Mouse (Mus musculus) cortical plate, adult 2 months (tissue): ENCODE results near the gene Oas2. TPM values are rescaled to one million over a fixed set of nuclear protein-coding genes. Genes with fewer than 3 reads are reported as not detected.

ENCODE experiments used
- H3K27ac ChIP-seq: fragments of 200-500 bp; 2 replicates; pipeline ENCODE4 v1.5.1; 2012; ENCODE audit warnings: low read length, control low read depth, inconsistent platforms; ENCODE audit not compliant: insufficient read depth
- H3K4me1 ChIP-seq: fragments of 200-500 bp; 2 replicates; pipeline ENCODE4 v1.6.1; 2011; ENCODE audit warnings: low read length; ENCODE audit not compliant: control insufficient read depth, insufficient read depth
- H3K4me3 ChIP-seq: fragments of 200-500 bp; 2 replicates; pipeline ENCODE4 v1.5.1; 2011; ENCODE audit warnings: mild to moderate bottlenecking, low read length, control low read depth; ENCODE audit not compliant: insufficient read depth
- CTCF ChIP-seq: fragments of 200-500 bp; IDR thresholded peaks from 2 replicates; pipeline ENCODE4 v1.5.1; 2011; ENCODE audit warnings: mild to moderate bottlenecking, control low read depth, low read length; ENCODE audit not compliant: insufficient read depth; ENCODE audit errors: extremely low read depth
- POLR2A ChIP-seq: fragments of 200-500 bp; IDR thresholded peaks from 2 replicates; pipeline ENCODE4 v1.6.1; 2011; ENCODE audit warnings: mild to moderate bottlenecking, low read length, control low read depth; ENCODE audit not compliant: insufficient read depth; ENCODE audit errors: extremely low read depth
- polyA plus RNA-seq: library from polyadenylated mRNA; depleted of rRNA; stranded (reverse); fragments of >200 nt; gene quantifications from 2 replicates; pipeline ENCODE4 v1.2.3, GENCODE M21; 2012

Gene Oas2
- polyA plus RNA-seq, 1 experiment = 0.73 TPM

DNA sequence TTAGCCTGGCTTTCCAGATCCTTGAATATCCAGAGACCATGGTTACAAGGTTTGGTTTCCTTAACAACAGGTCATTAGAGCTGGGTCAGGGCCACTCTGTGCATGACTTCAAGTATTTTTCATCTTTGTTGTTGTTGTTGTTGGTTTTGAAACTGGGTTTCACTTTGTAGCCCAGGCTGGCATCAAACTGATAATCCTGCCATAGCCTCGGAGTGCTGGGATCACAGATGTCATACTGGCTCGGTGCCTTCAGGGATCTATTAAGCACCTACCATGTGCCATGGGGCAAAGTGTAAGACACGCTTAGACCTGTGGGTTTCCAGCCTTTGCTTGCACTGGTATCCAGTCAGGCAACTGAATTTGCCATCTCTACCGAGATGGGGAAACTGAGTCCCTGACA, 47.2 kb downstream of the Oas2 start:
- H3K4me3 ChIP-seq = no peak overlapping the region
- TF ChIP-seq POLR2A (no peak), CTCF (no peak)
- peaks cover 8% of the 10 kb centered on the region; the same call in 1 of the 2 replicates for H3K4me1 ChIP-seq
- H3K27ac ChIP-seq = no peak overlapping the region

DNA sequence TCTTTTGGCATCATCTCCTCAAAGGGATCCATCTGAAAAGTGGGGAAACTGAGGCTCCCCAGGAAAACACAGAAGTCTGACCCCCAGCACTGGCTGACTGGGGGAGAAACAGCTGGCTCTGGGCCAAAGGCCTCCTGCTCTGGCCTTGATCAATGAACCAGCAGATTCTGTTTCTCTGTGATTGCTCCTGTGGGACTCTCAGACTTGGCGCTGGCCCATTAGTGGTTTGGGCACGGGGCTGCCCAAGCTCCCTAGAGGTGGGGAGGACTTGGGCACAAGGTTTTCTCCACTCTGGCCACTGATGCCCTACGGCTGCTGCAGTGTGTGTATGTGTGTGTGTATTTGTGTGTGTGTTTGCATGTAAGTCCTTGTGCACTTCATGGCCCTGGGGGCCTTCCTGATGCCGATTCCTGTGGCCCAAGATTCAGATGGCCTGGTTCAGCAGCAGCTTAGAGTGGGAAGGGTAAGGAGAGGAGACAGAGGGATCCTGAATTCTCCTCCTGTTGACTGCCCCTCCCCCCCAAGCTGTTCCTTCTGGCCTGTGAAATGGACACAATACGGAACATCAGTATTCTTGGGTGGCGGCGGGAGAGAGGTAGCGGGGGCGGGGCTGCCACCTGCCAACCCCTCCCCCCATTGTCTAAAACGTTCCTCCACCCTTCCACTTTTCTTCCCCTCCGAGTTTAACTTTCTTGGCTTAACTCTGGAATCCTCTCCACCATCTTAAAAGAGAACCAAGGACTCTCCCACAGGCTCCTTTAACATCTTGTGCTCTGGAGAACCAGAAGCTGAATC, 48.5 kb downstream of the Oas2 start:
- Histone ChIP-seq H3K4me3 (no peak overlapping the region), H3K27ac (no peak overlapping the region), H3K4me1 (peaks cover 8% of the 10 kb centered on the region; the same call in 1 of the 2 replicates)
- TF ChIP-seq POLR2A = no peak
- no peak for TF ChIP-seq CTCF

DNA sequence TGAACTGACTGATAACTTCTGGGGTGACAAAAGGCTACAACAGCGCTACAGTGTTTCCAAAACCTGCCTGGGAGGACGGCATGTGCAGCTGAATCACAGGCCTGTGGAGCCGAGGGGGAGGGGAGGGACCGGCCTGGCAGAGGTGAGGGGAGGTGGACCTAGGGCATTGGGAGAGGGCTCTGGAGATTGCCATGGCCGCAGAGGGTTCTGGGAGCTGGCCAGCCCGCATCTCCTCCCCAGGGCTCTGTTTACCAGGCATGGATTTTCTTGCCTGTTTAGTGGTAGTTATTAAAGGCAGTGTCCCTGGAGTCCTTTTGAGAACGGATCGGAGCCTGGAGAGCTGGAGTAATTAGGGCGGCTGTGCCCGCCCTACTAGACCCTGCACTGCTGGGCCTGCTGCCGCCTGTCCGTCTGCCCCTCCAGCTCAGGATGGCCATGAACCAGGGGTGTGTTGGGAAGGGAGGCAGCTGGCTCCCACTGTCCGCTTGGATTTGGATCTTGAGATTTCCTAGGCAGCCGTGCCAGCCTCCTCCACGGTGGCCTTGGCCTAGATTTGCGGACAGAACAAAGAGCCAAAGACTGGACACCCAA, 50.8 kb downstream of the Oas2 start:
- peaks cover 8% of the 10 kb centered on the region for H3K4me1 ChIP-seq
- no peak overlapping the region for H3K4me3 ChIP-seq
- no peak for TF ChIP-seq CTCF
- no peak for TF ChIP-seq POLR2A
- H3K27ac ChIP-seq = 0 out of 2 replicates have a peak overlapping the region, but pooled peaks have one; percentile 15

DNA sequence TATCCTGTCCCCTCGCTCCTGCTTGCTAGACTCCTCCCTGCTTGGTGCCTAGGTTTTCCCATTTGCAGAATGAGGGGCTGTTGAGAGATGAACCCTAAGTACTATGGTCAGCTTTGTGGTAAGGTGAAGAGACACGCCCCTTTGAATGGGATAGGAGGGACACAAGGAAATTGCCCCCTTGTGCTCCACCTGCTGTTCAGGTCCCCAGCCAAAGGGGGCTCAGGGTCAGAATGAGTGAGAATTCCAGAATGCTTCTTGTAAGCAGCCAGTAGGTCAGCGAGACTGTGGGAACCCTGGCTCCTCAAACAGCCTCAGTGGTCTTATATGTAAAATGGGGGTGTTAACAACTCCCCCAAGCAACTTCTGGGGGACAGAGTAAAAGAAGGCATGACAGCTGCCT, 51.5 kb downstream of the Oas2 start:
- Histone ChIP-seq H3K27ac (no peak overlapping the region), H3K4me3 (no peak overlapping the region), H3K4me1 (peaks cover 8% of the 10 kb centered on the region)
- TF ChIP-seq CTCF = no peak
- TF ChIP-seq POLR2A = no peak

DNA sequence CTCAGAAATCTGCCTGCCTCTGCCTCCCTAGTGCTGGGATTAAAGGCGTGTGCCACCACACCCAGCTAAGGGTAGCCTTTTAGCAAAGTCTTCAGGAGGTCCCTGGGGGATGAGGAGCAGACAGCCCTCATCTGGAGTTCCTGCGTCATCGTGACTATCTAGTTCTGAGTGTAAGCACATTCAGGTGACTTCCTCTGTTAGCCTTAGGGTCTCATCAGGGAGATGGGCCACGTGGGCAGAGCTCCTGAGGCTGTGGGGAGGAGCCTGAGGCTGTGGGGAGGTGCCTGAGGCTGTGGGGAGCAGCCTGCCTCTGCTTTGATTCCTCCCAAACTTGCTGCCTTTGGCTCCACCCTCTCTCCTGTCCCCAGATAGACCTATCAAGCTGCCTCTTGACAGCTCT, 52.8 kb downstream of the Oas2 start:
- H3K27ac ChIP-seq = no peak overlapping the region

DNA sequence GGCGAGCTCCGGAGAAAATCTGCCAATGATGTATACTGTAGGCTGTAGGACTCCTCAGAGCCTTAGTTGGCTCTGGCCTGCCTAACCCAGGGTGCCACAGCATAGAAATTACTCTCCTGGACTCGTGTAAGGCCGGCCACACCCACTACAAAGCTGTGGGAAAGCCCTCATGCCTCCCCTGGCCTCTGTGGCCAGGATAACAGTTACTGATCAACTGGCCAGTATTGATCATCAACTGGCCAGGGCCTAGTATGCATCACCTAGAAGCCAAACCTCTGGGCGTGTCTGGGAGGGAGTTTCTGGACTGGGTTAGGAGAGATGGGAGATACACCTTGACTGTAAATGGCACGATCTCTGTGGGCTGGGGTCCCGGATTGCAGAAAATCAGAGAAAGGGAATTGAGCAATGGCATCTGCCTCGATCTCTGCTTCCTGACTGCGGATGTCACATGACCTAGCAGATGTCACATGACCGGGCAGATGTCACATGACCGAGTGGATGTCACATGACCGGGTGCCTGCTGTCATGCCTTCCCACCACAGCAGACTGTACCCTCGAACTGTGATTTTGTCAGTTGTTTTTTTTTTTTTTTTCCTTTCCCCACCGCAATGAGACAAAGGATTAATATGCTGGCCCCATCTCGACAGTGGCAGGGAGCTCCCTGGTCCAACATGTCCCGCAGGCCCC, 53.5 kb downstream of the Oas2 start:
- Histone ChIP-seq H3K4me1 (peaks cover 8% of the 10 kb centered on the region), H3K27ac (no peak overlapping the region), H3K4me3 (no peak overlapping the region)
- TF ChIP-seq POLR2A (no peak), CTCF (no peak)

More for the DNA sequence above, 52.8 kb downstream of the Oas2 start:
- H3K4me1 ChIP-seq = peaks cover 8% of the 10 kb centered on the region
- TF ChIP-seq POLR2A (no peak), CTCF (no peak)
- H3K4me3 ChIP-seq = no peak overlapping the region

DNA sequence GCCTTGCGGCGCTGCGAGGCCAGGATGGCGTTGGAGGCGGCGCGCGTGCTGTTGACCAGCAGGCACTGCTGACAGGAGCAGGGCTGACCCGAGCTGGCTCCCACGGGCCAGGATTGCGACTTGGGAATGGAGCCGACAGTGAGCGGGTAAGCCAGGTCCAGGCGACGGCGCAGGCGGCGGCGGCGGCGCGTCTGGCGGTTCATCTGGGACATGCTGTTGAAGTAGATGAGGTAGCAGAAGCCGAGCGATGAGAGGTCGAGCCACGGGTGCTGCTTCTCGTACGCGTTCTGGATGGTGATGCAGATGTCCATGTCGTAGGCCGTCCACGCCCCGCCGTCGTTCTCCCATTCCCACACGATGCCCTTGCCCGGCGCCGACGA, 55.0 kb downstream of the Oas2 start:
- H3K4me3 ChIP-seq = no peak overlapping the region
- no peak overlapping the region for H3K27ac ChIP-seq
- TF ChIP-seq CTCF = no peak
- TF ChIP-seq POLR2A = no peak
- peaks cover 8% of the 10 kb centered on the region for H3K4me1 ChIP-seq

DNA sequence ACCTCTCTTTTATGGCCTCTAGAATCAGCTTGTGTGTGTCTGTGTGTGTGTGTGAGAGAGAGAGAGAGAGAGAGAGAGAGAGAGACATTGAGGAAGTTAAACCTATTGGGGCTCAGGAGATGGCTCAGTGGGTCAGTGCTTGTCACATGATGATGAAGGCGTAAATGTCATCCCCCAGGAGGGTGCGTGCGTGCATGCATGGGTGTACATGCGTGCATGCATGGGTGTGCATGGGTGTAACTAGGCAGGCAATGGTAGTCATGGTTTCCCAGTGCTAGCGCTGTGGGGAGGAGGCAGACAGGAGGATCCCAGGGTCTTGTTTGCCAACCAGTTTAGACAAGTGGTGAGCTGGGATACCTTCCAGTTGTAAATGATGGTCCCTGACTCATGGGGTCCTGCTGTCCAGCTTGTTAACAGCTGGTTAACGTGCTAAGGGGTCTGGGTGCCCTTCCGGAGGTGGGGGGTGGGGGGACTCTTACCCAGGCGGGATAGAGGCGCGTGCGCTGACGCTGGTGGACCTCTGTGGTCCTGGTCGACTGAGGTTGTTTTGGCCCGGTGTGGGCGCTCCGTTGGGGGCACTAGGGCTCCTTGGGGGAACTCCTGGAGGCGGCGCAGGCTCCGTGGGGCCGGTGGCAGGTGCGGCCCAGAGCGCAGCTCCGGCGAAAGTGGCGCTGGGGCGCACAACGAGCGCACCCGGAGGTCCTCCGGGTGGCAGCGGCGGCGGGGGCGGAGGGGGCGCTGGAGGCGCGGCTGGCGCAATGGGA, 55.5 kb downstream of the Oas2 start:
- Histone ChIP-seq H3K4me3 (no peak overlapping the region), H3K27ac (no peak overlapping the region), H3K4me1 (peaks cover 4% of the 10 kb centered on the region; the same call in 1 of the 2 replicates)
- no peak for TF ChIP-seq POLR2A
- TF ChIP-seq CTCF = no peak

DNA sequence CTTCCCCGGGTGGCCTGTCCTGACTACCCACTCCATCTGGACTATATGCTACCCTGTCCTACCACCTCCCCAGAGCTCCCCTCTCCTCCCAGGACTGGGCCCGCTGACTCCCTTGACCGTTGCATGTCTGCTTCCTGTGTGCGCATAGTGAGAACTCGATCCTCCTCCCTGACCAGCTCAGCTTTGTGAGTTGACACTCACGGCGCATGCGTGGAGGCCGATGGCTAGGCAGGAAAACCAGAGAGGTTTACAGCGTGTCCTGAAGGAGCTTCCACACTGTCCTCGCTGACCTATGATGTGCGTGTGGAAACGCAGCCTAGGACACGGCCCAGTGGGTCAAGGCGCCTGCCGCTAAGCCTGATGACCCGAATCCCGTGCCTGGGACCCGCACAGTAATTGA, 57.6 kb downstream of the Oas2 start:
- Histone ChIP-seq H3K27ac (no peak overlapping the region), H3K4me3 (no peak overlapping the region), H3K4me1 (peaks cover 2% of the 10 kb centered on the region; the same call in 1 of the 2 replicates)
- no peak for TF ChIP-seq CTCF
- TF ChIP-seq POLR2A = no peak
